Mouse (Mus musculus) erythroblast, embryonic 14.5 days (primary cell): ENCODE measurements around the gene Tmem35b.

Experiments used
- GATA1 ChIP-seq: IDR thresholded peaks from 2 replicates; pipeline ENCODE4 v1.6.1; 2012; ENCODE audit warnings: low read length, inconsistent platforms, mixed read lengths
- TAL1 ChIP-seq: IDR thresholded peaks from 3 replicates; pipeline ENCODE4 v1.6.1; 2012; ENCODE audit warnings: low read length, inconsistent platforms, mixed read lengths

DNA sequence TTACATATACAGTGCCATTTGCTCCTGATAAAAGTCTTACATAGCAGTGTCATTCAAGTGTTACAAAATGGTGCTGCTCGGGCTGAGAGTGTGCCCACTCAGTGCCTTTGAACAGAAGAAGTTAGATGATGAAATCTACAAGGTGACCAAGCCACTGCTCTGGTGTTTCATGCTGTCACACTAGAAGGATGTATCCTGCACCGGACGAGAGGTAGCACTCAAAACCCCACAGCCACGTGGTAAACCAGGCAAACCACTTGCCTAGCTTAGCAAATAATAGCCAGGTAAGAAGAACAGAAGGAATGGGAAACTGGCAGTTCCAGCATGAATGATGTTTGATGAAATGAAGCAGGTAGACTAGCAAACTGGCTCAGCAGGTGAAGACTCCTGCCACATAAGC lies 12.9 kb upstream of the Tmem35b start:
- TF ChIP-seq TAL1 (no peak), GATA1 (no peak)
